Mouse (Mus musculus): ENCODE data around the gene Fam122a.

The Fam122a gene

GRCm38 (mm10) chr19:24499291-24499690 lies 22.1 kb upstream of the Fam122a start:
- in situ Hi-C loops (cut with MboI; ENCODE audit: low pct_unique_long_range_greater_than_20kb in 1 of 2, low sequenced_read_pairs in 2 of 2, unreplicated experiment in 1 of 2), result no loop called here

- in situ Hi-C loops (cut with MboI; ENCODE audit: low pct_unique_long_range_greater_than_20kb in 1 of 2, low sequenced_read_pairs in 2 of 2, unreplicated experiment in 1 of 2), result no loop called here
Measured at GRCm38 (mm10) chr19:24493887-24494286, 16.7 kb upstream of the Fam122a start.

GRCm38 (mm10) chr19:24491824-24492223 lies 14.7 kb upstream of the Fam122a start:
- in situ Hi-C loops (cut with MboI; ENCODE audit: low pct_unique_long_range_greater_than_20kb in 1 of 2, low sequenced_read_pairs in 2 of 2, unreplicated experiment in 1 of 2), result no loop called here

- in situ Hi-C loops (cut with MboI; ENCODE audit: low pct_unique_long_range_greater_than_20kb in 1 of 2, low sequenced_read_pairs in 2 of 2, unreplicated experiment in 1 of 2), result no loop called here
Measured at GRCm38 (mm10) chr19:24490275-24490674, 13.1 kb upstream of the Fam122a start.

GRCm38 (mm10) chr19:24486433-24487296 lies 9.5 kb upstream of the Fam122a start:
- in situ Hi-C loops (cut with MboI; ENCODE audit: low pct_unique_long_range_greater_than_20kb in 1 of 2, low sequenced_read_pairs in 2 of 2, unreplicated experiment in 1 of 2), result no loop called here

GRCm38 (mm10) chr19:24484612-24485194 lies 7.5 kb upstream of the Fam122a start:
- in situ Hi-C loops (cut with MboI; ENCODE audit: low pct_unique_long_range_greater_than_20kb in 1 of 2, low sequenced_read_pairs in 2 of 2, unreplicated experiment in 1 of 2), result no loop called here

GRCm38 (mm10) chr19:24480916-24481315 lies 3.8 kb upstream of the Fam122a start:
- in situ Hi-C loops (cut with MboI; ENCODE audit: low pct_unique_long_range_greater_than_20kb in 1 of 2, low sequenced_read_pairs in 2 of 2, unreplicated experiment in 1 of 2), result no loop called here

GRCm38 (mm10) chr19:24476461-24476860 lies 695 bp downstream of the Fam122a start:
- in situ Hi-C loops (cut with MboI; ENCODE audit: low pct_unique_long_range_greater_than_20kb in 1 of 2, low sequenced_read_pairs in 2 of 2, unreplicated experiment in 1 of 2), result no loop called here

GRCm38 (mm10) chr19:24475281-24475680 lies 1.9 kb downstream of the Fam122a start:
- in situ Hi-C loops (cut with MboI; ENCODE audit: low pct_unique_long_range_greater_than_20kb in 1 of 2, low sequenced_read_pairs in 2 of 2, unreplicated experiment in 1 of 2), result no loop called here

- in situ Hi-C loops (cut with MboI; ENCODE audit: low pct_unique_long_range_greater_than_20kb in 1 of 2, low sequenced_read_pairs in 2 of 2, unreplicated experiment in 1 of 2), result no loop called here
Measured at GRCm38 (mm10) chr19:24472512-24472911, 4.6 kb downstream of the Fam122a start.

GRCm38 (mm10) chr19:24471538-24471937 lies 5.6 kb downstream of the Fam122a start:
- in situ Hi-C loops (cut with MboI; ENCODE audit: low pct_unique_long_range_greater_than_20kb in 1 of 2, low sequenced_read_pairs in 2 of 2, unreplicated experiment in 1 of 2), result no loop called here

GRCm38 (mm10) chr19:24469216-24469615 lies 7.9 kb downstream of the Fam122a start:
- in situ Hi-C loops (cut with MboI; ENCODE audit: low pct_unique_long_range_greater_than_20kb in 1 of 2, low sequenced_read_pairs in 2 of 2, unreplicated experiment in 1 of 2), result no loop called here

- in situ Hi-C loops (cut with MboI; ENCODE audit: low pct_unique_long_range_greater_than_20kb in 1 of 2, low sequenced_read_pairs in 2 of 2, unreplicated experiment in 1 of 2), result no loop called here
Measured at GRCm38 (mm10) chr19:24468616-24469015, 8.5 kb downstream of the Fam122a start.

GRCm38 (mm10) chr19:24463011-24463410 lies 14.1 kb downstream of the Fam122a start:
- in situ Hi-C loops (cut with MboI; ENCODE audit: low pct_unique_long_range_greater_than_20kb in 1 of 2, low sequenced_read_pairs in 2 of 2, unreplicated experiment in 1 of 2), result no loop called here

GRCm38 (mm10) chr19:24456591-24457231 lies 20.4 kb downstream of the Fam122a start:
- in situ Hi-C loops (cut with MboI; ENCODE audit: low pct_unique_long_range_greater_than_20kb in 1 of 2, low sequenced_read_pairs in 2 of 2, unreplicated experiment in 1 of 2), result no loop called here

- in situ Hi-C loops (cut with MboI; ENCODE audit: low pct_unique_long_range_greater_than_20kb in 1 of 2, low sequenced_read_pairs in 2 of 2, unreplicated experiment in 1 of 2), result no loop called here
Measured at GRCm38 (mm10) chr19:24455249-24455960, 21.8 kb downstream of the Fam122a start.

GRCm38 (mm10) chr19:24454451-24454850 lies 22.7 kb downstream of the Fam122a start:
- in situ Hi-C loops (cut with MboI; ENCODE audit: low pct_unique_long_range_greater_than_20kb in 1 of 2, low sequenced_read_pairs in 2 of 2, unreplicated experiment in 1 of 2), result no loop called here

- in situ Hi-C loops (cut with MboI; ENCODE audit: low pct_unique_long_range_greater_than_20kb in 1 of 2, low sequenced_read_pairs in 2 of 2, unreplicated experiment in 1 of 2), result no loop called here
Measured at GRCm38 (mm10) chr19:24453379-24453778, 23.8 kb downstream of the Fam122a start.

GRCm38 (mm10) chr19:24452441-24452898 lies 24.7 kb downstream of the Fam122a start:
- in situ Hi-C loops (cut with MboI; ENCODE audit: low pct_unique_long_range_greater_than_20kb in 1 of 2, low sequenced_read_pairs in 2 of 2, unreplicated experiment in 1 of 2), result no loop called here
